Mouse (Mus musculus) mammary gland, adult 2 months (tissue): ENCODE results near the gene Gba2. TPM values are rescaled to one million over a fixed set of nuclear protein-coding genes. Genes with fewer than 3 reads are reported as not detected.

Experiments used
- polyA plus RNA-seq: library from polyadenylated mRNA; depleted of rRNA; stranded (reverse); fragments of >200 nt; gene quantifications from 2 replicates; pipeline ENCODE4 v1.2.3, GENCODE M21; 2012; ENCODE audit warnings: low replicate concordance; rRNA removed

Gba2 gene
- polyA plus RNA-seq, result 22.0 and 23.6 TPM in 2 replicates

DNA sequence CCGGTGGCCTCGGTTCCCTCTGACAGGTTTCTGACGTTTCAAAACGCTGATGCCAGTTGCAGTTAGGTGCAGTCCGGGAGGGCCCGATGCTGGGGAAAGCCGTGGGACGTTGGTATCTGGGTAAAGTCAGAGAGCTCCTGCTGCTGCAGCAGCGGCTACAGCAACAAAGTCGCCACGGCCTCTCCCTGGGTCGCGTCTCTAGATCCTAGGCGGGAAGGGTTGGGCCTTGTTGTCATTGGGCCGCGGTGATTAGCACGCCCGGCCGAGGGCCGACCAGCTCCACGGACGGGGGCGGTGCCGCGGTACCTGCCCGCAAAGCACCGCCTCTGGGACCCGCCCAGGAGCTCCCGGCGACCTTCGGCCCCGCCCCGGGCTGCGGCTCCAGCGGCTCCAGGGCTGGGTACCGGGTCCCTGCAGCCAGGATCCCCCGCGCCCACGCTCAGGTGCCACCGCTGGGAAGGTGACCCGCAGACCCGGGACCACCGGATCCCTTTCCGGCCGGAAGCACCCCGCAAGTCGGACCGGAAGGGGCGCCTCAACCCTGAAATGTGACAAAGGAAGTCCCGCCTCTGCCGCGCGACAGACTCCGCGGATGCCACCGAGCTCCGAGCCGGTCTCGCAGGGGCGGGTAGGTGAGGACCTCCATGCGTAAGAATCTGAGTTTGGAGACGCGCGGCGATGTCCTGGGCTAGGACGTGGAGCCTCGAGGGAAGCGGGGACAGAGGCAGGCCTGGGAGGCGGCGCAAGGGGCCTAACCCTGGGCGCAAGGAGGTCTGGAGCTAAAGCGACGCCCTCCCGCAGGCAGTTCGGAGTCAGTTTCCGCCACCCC lies at the start of gene Gba2, which contains the start of gene Rgp1:
Gba2 (minus strand) TSS at position 498 of the 829 bp plus-strand sequence.
Rgp1 (plus strand) TSS at position 340 of the 829 bp plus-strand sequence.

DNA sequence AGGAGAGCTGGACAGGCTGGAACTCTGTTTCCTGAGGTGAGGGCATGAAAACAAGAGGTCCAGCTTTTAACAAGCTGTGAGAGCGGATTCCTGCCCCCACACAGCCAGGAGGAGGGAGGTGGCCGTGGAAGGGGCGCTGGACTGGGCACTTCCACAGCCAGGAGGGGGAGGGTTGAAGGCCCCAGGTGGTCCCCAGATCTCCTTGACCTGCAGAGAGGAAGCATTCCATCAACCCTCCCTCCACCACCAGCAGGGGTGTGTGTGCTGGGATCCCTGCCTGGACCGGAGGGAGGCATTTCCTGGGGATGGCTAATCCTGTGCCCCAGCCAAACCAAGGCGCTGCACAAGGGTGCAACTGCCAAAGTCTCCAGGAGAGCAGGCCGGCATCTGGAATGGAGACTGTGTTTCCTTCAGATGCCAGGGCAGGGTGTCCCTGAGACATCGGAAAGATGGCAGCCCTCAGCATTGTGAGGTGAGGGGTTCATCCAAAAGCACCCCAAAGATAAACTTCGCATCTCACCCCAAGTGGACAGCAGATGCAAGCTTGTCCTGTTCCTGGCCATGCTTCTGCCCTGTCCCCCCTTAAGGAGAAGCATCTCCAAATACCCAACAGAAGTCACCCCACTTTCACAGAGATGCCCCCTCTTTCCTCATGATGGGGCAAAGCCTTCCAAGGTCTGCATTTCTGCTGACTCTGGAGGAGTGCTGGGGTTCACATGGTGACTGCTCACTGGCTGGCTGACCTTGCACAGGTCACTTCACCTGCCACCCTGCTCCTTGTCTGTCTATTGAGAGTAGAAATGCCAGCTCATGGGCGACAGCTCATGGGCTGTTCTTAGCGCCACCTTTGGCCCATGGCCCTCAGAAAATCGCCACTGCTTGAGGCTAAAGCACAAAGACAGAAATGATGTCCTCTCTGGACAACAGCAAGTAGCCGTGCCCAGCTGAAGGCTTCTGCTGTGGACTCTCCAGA lies 6.1 kb upstream of the Gba2 start, which contains the start of gene Msmp:
Msmp (minus strand) TSS at position 51 of the 973 bp plus-strand sequence.

DNA sequence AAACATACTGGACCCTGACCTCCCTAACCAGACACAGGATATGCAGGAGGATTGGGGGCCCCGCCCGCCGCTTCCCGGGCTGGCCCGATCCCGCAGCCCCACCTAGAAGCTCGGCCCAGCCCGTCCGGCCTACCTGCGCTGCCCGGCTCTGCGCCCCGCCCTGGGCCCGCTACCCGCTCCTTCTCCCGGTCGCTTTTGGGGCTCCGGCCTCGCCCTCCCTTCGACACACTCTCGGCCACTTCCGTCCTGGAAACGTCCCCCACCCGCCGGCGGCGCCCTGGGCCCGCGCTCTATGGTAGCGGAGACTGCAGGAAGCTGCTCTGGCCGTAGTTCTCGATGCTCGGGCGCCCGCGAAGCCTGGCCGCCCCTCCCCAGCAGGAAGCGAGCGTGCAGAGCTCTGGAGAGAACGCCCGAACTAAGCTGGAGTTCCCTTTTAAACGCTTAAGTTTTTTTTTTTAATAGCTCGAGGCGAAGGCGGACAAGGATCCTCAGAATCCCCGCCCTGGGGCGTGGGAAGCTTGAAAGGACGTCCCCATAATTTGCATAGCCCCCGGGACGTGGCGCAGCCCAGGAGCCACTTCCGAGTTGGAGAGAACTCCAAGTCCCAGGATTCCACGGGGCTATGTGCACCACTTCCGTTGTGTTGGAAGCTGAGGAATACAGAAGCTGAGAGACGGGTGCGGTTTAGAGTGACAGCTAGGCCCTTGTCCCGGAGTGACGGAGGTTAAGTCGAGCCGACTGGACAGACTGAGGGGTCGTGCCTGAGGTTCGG lies 16.5 kb downstream of the Gba2 start, which contains the start of the genes Creb3 and Tln1:
Creb3 (plus strand) TSS at position 336 of the 772 bp plus-strand sequence.
Tln1 (minus strand) TSS at position 695 of the 772 bp plus-strand sequence.

Other genes with a start within 250 kb of the Gba2 start
- gene Rusc2, start 196.9 kb downstream of the Gba2 start, polyA plus RNA-seq, result 14.4 and 23.7 TPM in 2 replicates
- 0.23 TPM in 1 of 2 replicates, not detected in the other for gene Fam166b, start 149.7 kb downstream of the Gba2 start, polyA plus RNA-seq
- 79.6 and 124 TPM in 2 replicates for gene Tesk1, start 136.9 kb downstream of the Gba2 start, polyA plus RNA-seq
- 28.2 and 33.5 TPM in 2 replicates for gene Cd72, start 124.2 kb downstream of the Gba2 start, polyA plus RNA-seq
- gene Sit1, start 95.1 kb downstream of the Gba2 start, polyA plus RNA-seq, result 9.2 and 21.2 TPM in 2 replicates
- 62.5 and 267 TPM in 2 replicates for gene Ccdc107, start 86.0 kb downstream of the Gba2 start, polyA plus RNA-seq
- gene Arhgef39, start 79.2 kb downstream of the Gba2 start, polyA plus RNA-seq, result 4.4 and 4.8 TPM in 2 replicates
- gene Car9, start 71.9 kb downstream of the Gba2 start, polyA plus RNA-seq, result 0.78 and 1.5 TPM in 2 replicates
- gene Tpm2, start 55.1 kb downstream of the Gba2 start, polyA plus RNA-seq, result 23.0 and 770 TPM in 2 replicates
- gene Creb3, start 16.5 kb downstream of the Gba2 start, polyA plus RNA-seq, result 75.4 and 91.4 TPM in 2 replicates
- gene Tln1, start 16.2 kb downstream of the Gba2 start, polyA plus RNA-seq, result 101 and 163 TPM in 2 replicates
- 60.7 and 68.0 TPM in 2 replicates for gene Rgp1, start 158 bp downstream of the Gba2 start, polyA plus RNA-seq
- gene Msmp, start 5.6 kb upstream of the Gba2 start, polyA plus RNA-seq, result 0.74 and 1.1 TPM in 2 replicates
- gene Npr2, start 53.1 kb upstream of the Gba2 start, polyA plus RNA-seq, result 42.2 and 51.5 TPM in 2 replicates
- 0.92 and 1.7 TPM in 2 replicates for gene Spag8, start 74.7 kb upstream of the Gba2 start, polyA plus RNA-seq
- gene Hint2, start 77.6 kb upstream of the Gba2 start, polyA plus RNA-seq, result 87.4 and 136 TPM in 2 replicates
- gene Tmem8b, start 90.1 kb upstream of the Gba2 start, polyA plus RNA-seq, result 12.3 and 18.7 TPM in 2 replicates
- gene Fam221b, start 90.3 kb upstream of the Gba2 start, polyA plus RNA-seq, result 0.02 and 0.09 TPM in 2 replicates
- not detected in 2 replicates for gene Olfr70, start 121.9 kb upstream of the Gba2 start, polyA plus RNA-seq
- gene Olfr71, start 131.4 kb upstream of the Gba2 start, polyA plus RNA-seq, result not detected in 2 replicates
- gene Hrct1, start 148.3 kb upstream of the Gba2 start, polyA plus RNA-seq, result 21.9 and 24.8 TPM in 2 replicates
- gene Spaar, start 151.2 kb upstream of the Gba2 start, polyA plus RNA-seq, result 5.1 and 8.1 TPM in 2 replicates
- gene Olfr159, start 192.1 kb upstream of the Gba2 start, polyA plus RNA-seq, result 0.14 TPM in 1 of 2 replicates, not detected in the other
- 0.10 TPM in 1 of 2 replicates, not detected in the other for gene Olfr156, start 245.0 kb upstream of the Gba2 start, polyA plus RNA-seq